Mouse (Mus musculus) olfactory bulb, adult 2 months (tissue): ENCODE data around the gene Fbxw10.

Experiments used
- CTCF ChIP-seq: fragments of 200-500 bp; IDR thresholded peaks from 2 replicates; pipeline ENCODE4 v1.5.1; 2012; ENCODE audit warnings: low read depth, mild to moderate bottlenecking, low read length, moderate library complexity; ENCODE audit not compliant: insufficient read depth
- POLR2A ChIP-seq: fragments of 200-500 bp; IDR thresholded peaks from 2 replicates; pipeline ENCODE4 v1.6.1; 2012; ENCODE audit warnings: mild to moderate bottlenecking, low read depth, low read length, moderate library complexity; ENCODE audit not compliant: insufficient read depth

- TF ChIP-seq CTCF, result no peak
- TF ChIP-seq POLR2A, result no peak
Measured at GRCm38 (mm10) chr11:62883407-62883806, 36.5 kb downstream of the Fbxw10 start.
